Comparison of ENCODE assay signal across 8 mouse cellular contexts in genomic region chr4:43973526-43973981, GRCm38 (mm10). TPM values are rescaled to one million over a fixed set of nuclear protein-coding genes. Genes with fewer than 3 reads are reported as not detected.
A peak's percentile ranks its signal among the peaks of the same experiment; 100 is the strongest.
DNase-seq lines count a peak whose midpoint lies in the region; ATAC-seq and TF ChIP-seq lines count a peak whose summit lies in the region.
"Had no signal": no experiment of that assay in that cellular context is flagged by ENCODE, and none has a peak within 500 bp of the region (broad histone marks: within the 10 kb centered on the region; RNA-seq: fewer than 3 reads in every experiment).

No protein-coding gene starts in this region.

- 39% methylated on average over 4 of the region's 4 CpGs for WGBS in midbrain, postnatal 0 days
- WGBS in midbrain, embryonic 10.5 days: 54% methylated on average over 4 of the region's 4 CpGs
- 63% methylated on average over 4 of the region's 4 CpGs for WGBS in embryonic facial prominence, embryonic 14.5 days
- WGBS in forebrain, embryonic 15.5 days: 53% methylated on average over 4 of the region's 4 CpGs

- H3K9me3 ChIP-seq in midbrain, postnatal 0 days (ENCODE audit: low read length): no peaks in the 10 kb centered on the region
- H3K9me3 ChIP-seq in midbrain, embryonic 10.5 days (replicated peaks): no peaks in the 10 kb centered on the region
- H3K9me3 ChIP-seq in embryonic facial prominence, embryonic 14.5 days (ENCODE audit: control insufficient read depth, low read length): no peaks in the 10 kb centered on the region
- H3K9me3 ChIP-seq in megakaryocyte, embryonic 14.5 days: no peaks in the 10 kb centered on the region
- H3K9me3 ChIP-seq in forebrain, embryonic 15.5 days: no peaks in the 10 kb centered on the region
- H3K9me3 ChIP-seq: limb, embryonic 12.5 days had no signal

- H3K4me1 ChIP-seq in midbrain, postnatal 0 days (ENCODE audit: insufficient read depth, low read length): no peaks in the 10 kb centered on the region
- peaks cover 59% of the 10 kb centered on the region for H3K4me1 ChIP-seq in midbrain, embryonic 10.5 days
- peaks cover 22% of the 10 kb centered on the region for H3K4me1 ChIP-seq in embryonic facial prominence, embryonic 14.5 days (ENCODE audit: control insufficient read depth, insufficient read depth, low read length)
- peaks cover 86% of the 10 kb centered on the region for H3K4me1 ChIP-seq in megakaryocyte, embryonic 14.5 days
- H3K4me1 ChIP-seq in forebrain, embryonic 15.5 days: peaks cover 22% of the 10 kb centered on the region

- H3K9ac ChIP-seq in midbrain, postnatal 0 days (replicated peaks; ENCODE audit: low read length, poor library complexity, severe bottlenecking): no peak overlapping the region
- H3K9ac ChIP-seq in embryonic facial prominence, embryonic 14.5 days (ENCODE audit: low read depth, low read length): no peak overlapping the region
- no peak overlapping the region for H3K9ac ChIP-seq in forebrain, embryonic 15.5 days (replicated peaks)
- H3K9ac ChIP-seq: limb, embryonic 12.5 days had no signal

- no peak overlapping the region for H3K4me3 ChIP-seq in midbrain, postnatal 0 days (ENCODE audit: low read depth, low read length)
- no peak overlapping the region for H3K4me3 ChIP-seq in midbrain, embryonic 10.5 days
- no peak overlapping the region for H3K4me3 ChIP-seq in embryonic facial prominence, embryonic 14.5 days (ENCODE audit: low read depth, low read length)
- H3K4me3 ChIP-seq in megakaryocyte, embryonic 14.5 days (replicated peaks): peak overlapping the region; percentile 75
- H3K4me3 ChIP-seq in forebrain, embryonic 15.5 days: no peak overlapping the region
- H3K4me3 ChIP-seq: limb, embryonic 12.5 days had no signal

- no peaks in the 10 kb centered on the region for H3K36me3 ChIP-seq in midbrain, postnatal 0 days (ENCODE audit: insufficient read depth, low read length)
- no peaks in the 10 kb centered on the region for H3K36me3 ChIP-seq in midbrain, embryonic 10.5 days
- H3K36me3 ChIP-seq in embryonic facial prominence, embryonic 14.5 days (ENCODE audit: control insufficient read depth, insufficient read depth, low read length): 0 out of 2 replicates have a peak, but pooled peaks cover 3% of the 10 kb centered on the region
- peaks cover 51% of the 10 kb centered on the region for H3K36me3 ChIP-seq in megakaryocyte, embryonic 14.5 days (replicated peaks; ENCODE audit: low read length)
- no peaks in the 10 kb centered on the region for H3K36me3 ChIP-seq in forebrain, embryonic 15.5 days

- H3K27me3 ChIP-seq in midbrain, postnatal 0 days (ENCODE audit: insufficient read depth, low read length): no peaks in the 10 kb centered on the region
- peaks cover 88% of the 10 kb centered on the region for H3K27me3 ChIP-seq in midbrain, embryonic 10.5 days (ENCODE audit: low read depth, poor library complexity, severe bottlenecking)
- no peaks in the 10 kb centered on the region for H3K27me3 ChIP-seq in embryonic facial prominence, embryonic 14.5 days (replicated peaks; ENCODE audit: control insufficient read depth, insufficient read depth, low read length)
- H3K27me3 ChIP-seq in megakaryocyte, embryonic 14.5 days (replicated peaks): no peaks in the 10 kb centered on the region
- H3K27me3 ChIP-seq in forebrain, embryonic 15.5 days: no peaks in the 10 kb centered on the region
- H3K27me3 ChIP-seq: limb, embryonic 12.5 days had no signal

- ATAC-seq in midbrain, postnatal 0 days (ENCODE audit: low FRiP score): no peak
- ATAC-seq in embryonic facial prominence, embryonic 14.5 days (ENCODE audit: low read depth): no peak
- peak; percentile 66 for ATAC-seq in inflammation-experienced regulatory T-cells, adult 6 months
- no peak for ATAC-seq in forebrain, embryonic 15.5 days (replicated peaks)

- no peak overlapping the region for H3K4me2 ChIP-seq in midbrain, postnatal 0 days (ENCODE audit: low read depth, low read length, poor library complexity, severe bottlenecking)
- no peak overlapping the region for H3K4me2 ChIP-seq in embryonic facial prominence, embryonic 14.5 days (ENCODE audit: low read depth, low read length)
- no peak overlapping the region for H3K4me2 ChIP-seq in forebrain, embryonic 15.5 days (replicated peaks)
- H3K4me2 ChIP-seq: limb, embryonic 12.5 days had no signal

- peak; percentile 76 for DNase-seq in midbrain, postnatal 0 days (ENCODE audit: low spot score)
- no peak for DNase-seq in midbrain, embryonic 10.5 days (ENCODE audit: low spot score)
- peak; percentile 97 for DNase-seq in adipocyte (ENCODE audit: low spot score)
- DNase-seq in embryonic facial prominence, embryonic 14.5 days (ENCODE audit: low spot score): peak; percentile 22

- no peak for TF ChIP-seq CTCF in midbrain, postnatal 0 days (IDR thresholded peaks at IDR 0.05)

- H3K27ac ChIP-seq in midbrain, postnatal 0 days (ENCODE audit: low read depth, low read length): no peak overlapping the region
- H3K27ac ChIP-seq in midbrain, embryonic 10.5 days (replicated peaks): no peak overlapping the region
- H3K27ac ChIP-seq in embryonic facial prominence, embryonic 14.5 days (replicated peaks; ENCODE audit: low read depth, low read length): no peak overlapping the region
- no peak overlapping the region for H3K27ac ChIP-seq in forebrain, embryonic 15.5 days (replicated peaks)
- H3K27ac ChIP-seq: limb, embryonic 12.5 days had no signal

RNA-seq across cellular contexts. Expression of gene Ccin, which starts 9.7 kb away (rescaled TPM):
- total RNA-seq in midbrain, postnatal 0 days (2014; rRNA removed): 0.33 and 0.49 TPM in 2 replicates
- polyA plus RNA-seq in midbrain, postnatal 0 days (2015; fragmentation: Nextera tagmentation; extraction: Ambion mirVana): not detected in 2 replicates
- not detected in 2 replicates for polyA plus RNA-seq in midbrain, embryonic 10.5 days (2016; fragmentation: Nextera tagmentation; extraction: Ambion mirVana)
- polyA plus RNA-seq in embryonic facial prominence, embryonic 14.5 days (2014; fragmentation: Nextera tagmentation; extraction: Ambion mirVana): not detected in 2 replicates
- not detected for polyA plus RNA-seq in inflammation-experienced regulatory T-cells, adult 6 months (2017; shearing (Covaris generic))
- not detected in 2 replicates for polyA plus RNA-seq in megakaryocyte, embryonic 14.5 days (2012; ENCODE audit: insufficient read depth, low replicate concordance)
- polyA plus RNA-seq in forebrain, embryonic 15.5 days (2015; fragmentation: Nextera tagmentation; extraction: Ambion mirVana): not detected in 2 replicates
- polyA plus RNA-seq: limb, embryonic 12.5 days had no signal

RNA-seq across cellular contexts. Expression of gene Glipr2, which starts 16.4 kb away (rescaled TPM):
- 18.2 and 20.7 TPM in 2 replicates for total RNA-seq in midbrain, postnatal 0 days (2014; rRNA removed)
- 16.3 and 16.5 TPM in 2 replicates for polyA plus RNA-seq in midbrain, postnatal 0 days (2015; fragmentation: Nextera tagmentation; extraction: Ambion mirVana)
- 69.2 and 82.3 TPM in 2 replicates for polyA plus RNA-seq in midbrain, embryonic 10.5 days (2016; fragmentation: Nextera tagmentation; extraction: Ambion mirVana)
- 121 and 129 TPM in 2 replicates for polyA plus RNA-seq in embryonic facial prominence, embryonic 14.5 days (2014; fragmentation: Nextera tagmentation; extraction: Ambion mirVana)
- polyA plus RNA-seq in inflammation-experienced regulatory T-cells, adult 6 months (2017; shearing (Covaris generic)): 100 to 1,000 TPM; 153 to 302 (median 185) TPM
- polyA plus RNA-seq in megakaryocyte, embryonic 14.5 days (2012; ENCODE audit: insufficient read depth, low replicate concordance): 6.5 and 32.0 TPM in 2 replicates
- polyA plus RNA-seq in forebrain, embryonic 15.5 days (2015; fragmentation: Nextera tagmentation; extraction: Ambion mirVana): 29.7 and 30.0 TPM in 2 replicates

RNA-seq across cellular contexts. Expression of gene Clta, which starts 30.7 kb away (rescaled TPM):
- 539 and 562 TPM in 2 replicates for total RNA-seq in midbrain, postnatal 0 days (2014; rRNA removed)
- polyA plus RNA-seq in midbrain, postnatal 0 days (2015; fragmentation: Nextera tagmentation; extraction: Ambion mirVana): 380 and 390 TPM in 2 replicates
- 187 and 190 TPM in 2 replicates for polyA plus RNA-seq in midbrain, embryonic 10.5 days (2016; fragmentation: Nextera tagmentation; extraction: Ambion mirVana)
- 254 and 258 TPM in 2 replicates for polyA plus RNA-seq in embryonic facial prominence, embryonic 14.5 days (2014; fragmentation: Nextera tagmentation; extraction: Ambion mirVana)
- polyA plus RNA-seq in inflammation-experienced regulatory T-cells, adult 6 months (2017; shearing (Covaris generic)): 100 to 1,000 TPM in 1 of 3 experiments, 10 to 100 TPM in 2; 89.3 to 100 (median 91.5) TPM
- polyA plus RNA-seq in megakaryocyte, embryonic 14.5 days (2012; ENCODE audit: insufficient read depth, low replicate concordance): 132 and 432 TPM in 2 replicates
- polyA plus RNA-seq in forebrain, embryonic 15.5 days (2015; fragmentation: Nextera tagmentation; extraction: Ambion mirVana): 309 and 310 TPM in 2 replicates
